16 mouse cellular contexts compared by ENCODE assay signal in the genomic region with DNA sequence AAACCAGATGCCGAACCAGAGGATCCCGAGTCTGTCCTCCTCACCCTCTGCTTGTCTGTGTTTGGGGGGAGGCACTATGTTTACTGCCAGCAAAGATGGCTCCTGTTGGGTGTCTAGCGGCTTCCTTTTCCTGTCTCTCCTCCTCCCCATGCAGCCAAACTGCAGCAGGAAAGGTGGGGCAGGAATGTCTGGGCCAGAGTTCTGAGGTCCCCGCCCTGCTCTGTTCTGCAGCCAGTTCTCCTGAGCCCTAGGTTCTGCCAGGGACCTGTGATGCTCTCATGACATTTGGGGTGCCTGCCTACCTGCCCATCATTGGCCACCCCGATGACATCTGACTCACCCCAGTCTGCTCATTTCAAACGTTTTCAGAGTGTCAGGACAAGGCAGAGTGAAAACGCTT. TPM values are rescaled to one million over a fixed set of nuclear protein-coding genes. Genes with fewer than 3 reads are reported as not detected.
DNase-seq lines count a peak whose midpoint lies in the region; TF ChIP-seq lines count a peak whose summit lies in the region.
"Had no signal": no experiment of that assay in that cellular context is flagged by ENCODE, and none has a peak within 500 bp of the region (broad histone marks: within the 10 kb centered on the region; RNA-seq: fewer than 3 reads in every experiment).

No protein-coding gene starts in this region.

- H3K4me1 ChIP-seq in thymus, adult 2 months (replicated peaks; ENCODE audit: control insufficient read depth, insufficient read depth, low read length) = peaks cover 72% of the 10 kb centered on the region
- H3K4me1 ChIP-seq in small intestine, adult 2 months (ENCODE audit: control insufficient read depth, insufficient read depth, insufficient read length, low read length) = peaks cover 27% of the 10 kb centered on the region; the same call in 1 of the 2 replicates

- no peak overlapping the region for H3K4me3 ChIP-seq in thymus, adult 2 months (ENCODE audit: control insufficient read depth, insufficient read depth, low read length)
- H3K4me3 ChIP-seq in small intestine, adult 2 months (ENCODE audit: low read depth, low read length) = peak overlapping the region; percentile 4; the same call in 1 of the 2 replicates

- H3K27ac ChIP-seq in thymus, adult 2 months (ENCODE audit: control insufficient read depth, insufficient read depth, low read length) = peak overlapping the region; percentile 12; the same call in 1 of the 2 replicates
- no peak overlapping the region for H3K27ac ChIP-seq in small intestine, adult 2 months (ENCODE audit: insufficient read depth, low read depth, low read length)
- H3K27ac ChIP-seq: macrophage had no signal

- peak; percentile 41 for DNase-seq in adrenal gland, postnatal 14 days
- no peak for DNase-seq in adrenal gland, postnatal 4 days (ENCODE audit: low spot score in 2 of 2)
- DNase-seq in thymus, adult 2 months = peak; percentile 25
- no peak for DNase-seq in thymus, postnatal 10 days (ENCODE audit: low spot score in 2 of 2)
- DNase-seq in kidney, postnatal 14 days = peak; percentile 69
- no peak for DNase-seq in cerebellum, adult 18-20 months
- DNase-seq in testis, postnatal 14 days (ENCODE audit: low spot score) = no peak
- DNase-seq: B cell, adult 2 months; cerebellum, adult 11-12 months had no signal

- H3K36me3 ChIP-seq in thymus, adult 2 months (ENCODE audit: control insufficient read depth, insufficient read depth, low read length) = 0 out of 2 replicates have a peak, but pooled peaks cover 5% of the 10 kb centered on the region
- H3K36me3 ChIP-seq in small intestine, adult 2 months (ENCODE audit: control insufficient read depth, insufficient read depth, low read length) = peaks cover 14% of the 10 kb centered on the region

- no peaks in the 10 kb centered on the region for H3K27me3 ChIP-seq in thymus, adult 2 months (ENCODE audit: control insufficient read depth, insufficient read depth, low read length)
- no peaks in the 10 kb centered on the region for H3K27me3 ChIP-seq in small intestine, adult 2 months (ENCODE audit: control insufficient read depth, insufficient read depth, low read length)
- H3K27me3 ChIP-seq: Patski had no signal

- no peak for TF ChIP-seq POLR2A in thymus, adult 2 months (IDR thresholded peaks at IDR 0.05; ENCODE audit: control insufficient read depth, extremely low read depth, insufficient read depth, low read length, poor library complexity)
- no peak for TF ChIP-seq POLR2A in small intestine, adult 2 months (IDR thresholded peaks at IDR 0.05; ENCODE audit: low read depth, low read length)

- WGBS in thymus, adult 2 months = 82% methylated on average over 7 of the region's 7 CpGs
- 70% methylated on average over 7 of the region's 7 CpGs for WGBS in small intestine, adult 2 months

- TF ChIP-seq CTCF in thymus, adult 2 months (IDR thresholded peaks at IDR 0.05; ENCODE audit: borderline replicate concordance, control insufficient read depth, extremely low read depth, insufficient read depth, low read length, poor library complexity) = no peak
- TF ChIP-seq CTCF in small intestine, adult 2 months (IDR thresholded peaks at IDR 0.05; ENCODE audit: extremely low read depth, insufficient read length, insufficient replicate concordance, low read depth, low read length) = no peak

RNA-seq across cellular contexts. Expression of a gene that starts 2.0 kb away (rescaled TPM):
- 2.2 and 3.5 TPM in 2 replicates for total RNA-seq in adrenal gland, postnatal 14 days (2021)
- total RNA-seq in adrenal gland, postnatal 4 days (2021) = 1 to 10 TPM; 1.9 to 3.5 TPM
- polyA plus RNA-seq in thymus, adult 2 months (2012; rRNA removed) = 11.3 and 12.3 TPM in 2 replicates
- polyA plus RNA-seq in small intestine, adult 2 months (2012; rRNA removed) = 0.76 and 0.82 TPM in 2 replicates

RNA-seq across cellular contexts. Expression of a gene that starts 2.3 kb away (rescaled TPM):
- total RNA-seq in adrenal gland, postnatal 14 days (2021) = 17.1 and 21.3 TPM in 2 replicates
- total RNA-seq in adrenal gland, postnatal 4 days (2021) = 10 to 100 TPM; 22.0 to 22.5 TPM
- polyA plus RNA-seq in thymus, adult 2 months (2012; rRNA removed) = 142 and 145 TPM in 2 replicates
- 16.2 and 19.0 TPM in 2 replicates for polyA plus RNA-seq in small intestine, adult 2 months (2012; rRNA removed)

RNA-seq across cellular contexts. Expression of a gene that starts 24.2 kb away (rescaled TPM):
- total RNA-seq in adrenal gland, postnatal 14 days (2021) = 0.37 TPM in 1 of 2 replicates, not detected in the other
- under 1 TPM in 1 of 2 experiments, not detected in 1; 0.34 TPM for total RNA-seq in adrenal gland, postnatal 4 days (2021)
- polyA plus RNA-seq in thymus, adult 2 months (2012; rRNA removed) = 0.19 and 0.22 TPM in 2 replicates
- not detected in 2 replicates for polyA plus RNA-seq in small intestine, adult 2 months (2012; rRNA removed)
- polyA plus RNA-seq: heart, embryonic 16.5 days; macrophage; urinary bladder, adult 2 months had no signal

RNA-seq across cellular contexts. Expression of a gene that starts 34.7 kb away (rescaled TPM):
- total RNA-seq in adrenal gland, postnatal 14 days (2021) = not detected in 2 replicates
- not detected for total RNA-seq in adrenal gland, postnatal 4 days (2021)
- polyA plus RNA-seq in thymus, adult 2 months (2012; rRNA removed) = 0.74 and 1.7 TPM in 2 replicates
- not detected in 2 replicates for polyA plus RNA-seq in small intestine, adult 2 months (2012; rRNA removed)
- polyA plus RNA-seq: forebrain, embryonic 11.5 days; heart, embryonic 16.5 days; limb, embryonic 11.5 days; macrophage; Patski; urinary bladder, adult 2 months had no signal

RNA-seq across cellular contexts. Expression of a gene that starts 37.6 kb away (rescaled TPM):
- not detected in 2 replicates for total RNA-seq in adrenal gland, postnatal 14 days (2021)
- not detected for total RNA-seq in adrenal gland, postnatal 4 days (2021)
- 0.08 TPM in 1 of 2 replicates, not detected in the other for polyA plus RNA-seq in thymus, adult 2 months (2012; rRNA removed)
- polyA plus RNA-seq in small intestine, adult 2 months (2012; rRNA removed) = not detected in 2 replicates
- polyA plus RNA-seq: forebrain, embryonic 11.5 days; heart, embryonic 16.5 days; limb, embryonic 11.5 days; urinary bladder, adult 2 months had no signal

Comparison
In these comparisons a context has a peak if more than half of its experiments do, and no peak if none do; other contexts are left out.
1. DNase-seq: peak in adrenal gland, postnatal 14 days (single experiment), thymus, adult 2 months (single experiment) and kidney, postnatal 14 days (single experiment); none in adrenal gland, postnatal 4 days (0 of 2), thymus, postnatal 10 days (0 of 2), cerebellum, adult 18-20 months (0 of 2) and testis, postnatal 14 days (single experiment).